Mouse (Mus musculus) embryonic facial prominence, embryonic 15.5 days (tissue): ENCODE measurements around the gene Rabl3. TPM values are rescaled to one million over a fixed set of nuclear protein-coding genes. Genes with fewer than 3 reads are reported as not detected.

Experiments
- ATAC-seq: fragments of 200-750 bp; cut with Nextera tagmentation; 2 replicates; pipeline ENCODE4 v1.8.0; 2017; ENCODE audit warnings: low read depth, moderate TSS enrichment; ENCODE audit not compliant: insufficient number of reproducible peaks, low FRiP score, low TSS enrichment
- H3K27ac ChIP-seq: fragments of 300-500 bp; sonication (generic); replicated peaks from 2 replicates; pipeline ENCODE4 v1.5.1; 2015; ENCODE audit warnings: mild to moderate bottlenecking, inconsistent platforms
- H3K27me3 ChIP-seq: fragments of 300-500 bp; sonication (generic); 2 replicates; pipeline ENCODE4 v1.6.1; 2015; ENCODE audit warnings: inconsistent platforms
- H3K36me3 ChIP-seq: fragments of 300-500 bp; sonication (generic); 2 replicates; pipeline ENCODE4 v1.6.1; 2015; ENCODE audit warnings: mild to moderate bottlenecking, inconsistent platforms
- H3K4me1 ChIP-seq: fragments of 300-500 bp; sonication (generic); 2 replicates; pipeline ENCODE4 v1.6.1; 2015; ENCODE audit warnings: inconsistent platforms
- H3K4me2 ChIP-seq: fragments of 300-500 bp; sonication (generic); replicated peaks from 2 replicates; pipeline ENCODE4 v1.6.1; 2015; ENCODE audit warnings: mild to moderate bottlenecking, inconsistent platforms
- H3K4me3 ChIP-seq: fragments of 300-500 bp; sonication (generic); replicated peaks from 2 replicates; pipeline ENCODE4 v1.5.1; 2015; ENCODE audit warnings: mild to moderate bottlenecking, inconsistent platforms
- H3K9ac ChIP-seq: fragments of 300-500 bp; sonication (generic); 2 replicates; pipeline ENCODE4 v1.6.1; 2015; ENCODE audit warnings: inconsistent platforms
- H3K9me3 ChIP-seq: fragments of 300-500 bp; sonication (generic); replicated peaks from 2 replicates; pipeline ENCODE4 v1.6.1; 2016; ENCODE audit warnings: inconsistent platforms
- WGBS: fragments of 180-500 bp; shearing (Covaris S2); methylation state at CpG from one replicate; pipeline ENCODE4 v1.1.7; 2015; 5-methylcytosine and 5-hydroxymethylcytosine counted together
- polyA plus RNA-seq: library from polyadenylated mRNA; unstranded; fragments of >200 nt; fragmentation: Nextera tagmentation; extraction: Ambion mirVana; gene quantifications from 2 replicates; pipeline ENCODE4 v1.2.1, GENCODE M21; 2015

Rabl3 gene
- polyA plus RNA-seq, 1 experiment from 2014 or later: 19.6 TPM

- H3K9me3 ChIP-seq: no peaks in the 10 kb centered on the region
- H3K36me3 ChIP-seq: no peaks in the 10 kb centered on the region
- 76% methylated on average over 3 of the region's 3 CpGs for WGBS
- H3K4me3 ChIP-seq: no peak overlapping the region
- no peaks in the 10 kb centered on the region for H3K27me3 ChIP-seq
- no peak for ATAC-seq
- H3K4me2 ChIP-seq: no peak overlapping the region
- H3K9ac ChIP-seq: no peak overlapping the region
- no peaks in the 10 kb centered on the region for H3K4me1 ChIP-seq
- no peak overlapping the region for H3K27ac ChIP-seq
Observed at GRCm38 (mm10) chr16:37599326-37599725, 59.6 kb downstream of the Rabl3 start.

GRCm38 (mm10) chr16:37603431-37603830, 63.7 kb downstream of the Rabl3 start:
- no peak overlapping the region for H3K9ac ChIP-seq
- H3K4me2 ChIP-seq: no peak overlapping the region
- H3K4me1 ChIP-seq: no peaks in the 10 kb centered on the region
- no peak for ATAC-seq
- no peak overlapping the region for H3K4me3 ChIP-seq
- 94% methylated on average over 1 of the region's 1 CpGs for WGBS
- no peak overlapping the region for H3K27ac ChIP-seq
- no peaks in the 10 kb centered on the region for H3K9me3 ChIP-seq
- no peaks in the 10 kb centered on the region for H3K27me3 ChIP-seq
- H3K36me3 ChIP-seq: no peaks in the 10 kb centered on the region

- 82% methylated on average over 6 of the region's 6 CpGs for WGBS
- no peaks in the 10 kb centered on the region for H3K4me1 ChIP-seq
- H3K36me3 ChIP-seq: no peaks in the 10 kb centered on the region
- no peak overlapping the region for H3K4me3 ChIP-seq
- no peak for ATAC-seq
- H3K27ac ChIP-seq: no peak overlapping the region
- no peak overlapping the region for H3K9ac ChIP-seq
- H3K9me3 ChIP-seq: no peaks in the 10 kb centered on the region
- H3K27me3 ChIP-seq: no peaks in the 10 kb centered on the region
- H3K4me2 ChIP-seq: no peak overlapping the region
Observed at GRCm38 (mm10) chr16:37604243-37604642, 64.6 kb downstream of the Rabl3 start.

GRCm38 (mm10) chr16:37610333-37610732, 70.6 kb downstream of the Rabl3 start:
- no peak for ATAC-seq
- Histone ChIP-seq H3K27me3 (no peaks in the 10 kb centered on the region), H3K36me3 (no peaks in the 10 kb centered on the region), H3K4me1 (0 out of 2 replicates have a peak, but pooled peaks cover 2% of the 10 kb centered on the region), H3K4me3 (no peak overlapping the region), H3K9ac (no peak overlapping the region), H3K4me2 (no peak overlapping the region), H3K27ac (no peak overlapping the region), H3K9me3 (no peaks in the 10 kb centered on the region)
- WGBS: 65% methylated on average over 8 of the region's 8 CpGs

GRCm38 (mm10) chr16:37611072-37611471, 71.4 kb downstream of the Rabl3 start:
- ATAC-seq: no peak
- no peak overlapping the region for H3K4me2 ChIP-seq
- H3K27ac ChIP-seq: no peak overlapping the region
- H3K36me3 ChIP-seq: no peaks in the 10 kb centered on the region
- no peak overlapping the region for H3K4me3 ChIP-seq
- 59% methylated on average over 7 of the region's 7 CpGs for WGBS
- no peaks in the 10 kb centered on the region for H3K9me3 ChIP-seq
- 0 out of 2 replicates have a peak, but pooled peaks cover 2% of the 10 kb centered on the region for H3K4me1 ChIP-seq
- H3K27me3 ChIP-seq: no peaks in the 10 kb centered on the region
- H3K9ac ChIP-seq: no peak overlapping the region

GRCm38 (mm10) chr16:37612013-37612412, 72.3 kb downstream of the Rabl3 start:
- Histone ChIP-seq H3K27ac (no peak overlapping the region), H3K4me1 (0 out of 2 replicates have a peak, but pooled peaks cover 2% of the 10 kb centered on the region), H3K27me3 (no peaks in the 10 kb centered on the region), H3K4me2 (no peak overlapping the region), H3K36me3 (no peaks in the 10 kb centered on the region), H3K4me3 (no peak overlapping the region), H3K9ac (no peak overlapping the region), H3K9me3 (no peaks in the 10 kb centered on the region)
- 88% methylated on average over 5 of the region's 5 CpGs for WGBS
- ATAC-seq: no peak

GRCm38 (mm10) chr16:37614540-37614939, 74.9 kb downstream of the Rabl3 start:
- H3K27ac ChIP-seq: no peak overlapping the region
- H3K4me2 ChIP-seq: no peak overlapping the region
- no peak overlapping the region for H3K9ac ChIP-seq
- no peaks in the 10 kb centered on the region for H3K9me3 ChIP-seq
- H3K4me1 ChIP-seq: 0 out of 2 replicates have a peak, but pooled peaks cover 2% of the 10 kb centered on the region
- no peaks in the 10 kb centered on the region for H3K36me3 ChIP-seq
- 93% methylated on average over 9 of the region's 9 CpGs for WGBS
- no peaks in the 10 kb centered on the region for H3K27me3 ChIP-seq
- no peak for ATAC-seq
- no peak overlapping the region for H3K4me3 ChIP-seq

- H3K4me2 ChIP-seq: no peak overlapping the region
- no peak overlapping the region for H3K4me3 ChIP-seq
- no peak for ATAC-seq
- no peaks in the 10 kb centered on the region for H3K36me3 ChIP-seq
- 51% methylated on average over 8 of the region's 8 CpGs for WGBS
- no peaks in the 10 kb centered on the region for H3K9me3 ChIP-seq
- no peak overlapping the region for H3K9ac ChIP-seq
- H3K4me1 ChIP-seq: no peaks in the 10 kb centered on the region
- no peaks in the 10 kb centered on the region for H3K27me3 ChIP-seq
- no peak overlapping the region for H3K27ac ChIP-seq
Observed at GRCm38 (mm10) chr16:37615429-37615828, 75.7 kb downstream of the Rabl3 start.

GRCm38 (mm10) chr16:37616104-37616503, 76.4 kb downstream of the Rabl3 start:
- 66% methylated on average over 8 of the region's 8 CpGs for WGBS

GRCm38 (mm10) chr16:37617695-37618094, 78.0 kb downstream of the Rabl3 start:
- Histone ChIP-seq H3K36me3 (no peaks in the 10 kb centered on the region), H3K4me3 (no peak overlapping the region), H3K9me3 (no peaks in the 10 kb centered on the region), H3K4me2 (no peak overlapping the region), H3K27me3 (no peaks in the 10 kb centered on the region), H3K9ac (no peak overlapping the region), H3K4me1 (no peaks in the 10 kb centered on the region), H3K27ac (no peak overlapping the region)
- WGBS: 30% methylated on average over 3 of the region's 3 CpGs
- no peak for ATAC-seq

More at GRCm38 (mm10) chr16:37616104-37616503, 76.4 kb downstream of the Rabl3 start:
- Histone ChIP-seq H3K27me3 (no peaks in the 10 kb centered on the region), H3K4me1 (no peaks in the 10 kb centered on the region), H3K27ac (no peak overlapping the region), H3K4me3 (no peak overlapping the region), H3K9me3 (no peaks in the 10 kb centered on the region), H3K4me2 (no peak overlapping the region), H3K9ac (no peak overlapping the region), H3K36me3 (no peaks in the 10 kb centered on the region)
- no peak for ATAC-seq
